Mouse (Mus musculus) brain, embryonic 18.5 days (tissue): Measurements from ENCODE around the gene Dus4l.

Experiments used
- DNase-seq: peaks from one replicate; pipeline ENCODE4 v3.0.0-alpha.2; 2012; ENCODE audit warnings: low read depth, low spot score

The Dus4l gene

GRCm38 (mm10) chr12:31592011-31592410, 62.6 kb downstream of the Dus4l start:
- DNase-seq = no peak
